Mouse (Mus musculus) liver, postnatal 0 days (tissue): ENCODE measurements around the gene Gadd45g.

Experiments used
- CTCF ChIP-seq: sonication (generic); IDR thresholded peaks from 2 replicates; pipeline ENCODE4 v1.5.1; 2016; ENCODE audit warnings: antibody characterized with exemption, low read depth
- EP300 ChIP-seq: IDR thresholded peaks from 2 replicates; pipeline ENCODE4 v1.6.1; 2016; ENCODE audit warnings: antibody characterized with exemption, low read depth, mild to moderate bottlenecking

- no peak for TF ChIP-seq CTCF
- TF ChIP-seq EP300: no peak
These were observed 35.7 kb downstream of the Gadd45g start for GRCm38 (mm10) chr13:51882218-51882617.
